14 mouse cellular contexts compared by ENCODE assay signal in genomic region chr12:86850746-86851145, GRCm38 (mm10). TPM values are rescaled to one million over a fixed set of nuclear protein-coding genes. Genes with fewer than 3 reads are reported as not detected.
DNase-seq lines count a peak whose midpoint lies in the region; ATAC-seq and TF ChIP-seq lines count a peak whose summit lies in the region.
"Had no signal": no experiment of that assay in that cellular context is flagged by ENCODE, and none has a peak within 500 bp of the region (broad histone marks: within the 10 kb centered on the region; RNA-seq: fewer than 3 reads in every experiment).

No protein-coding gene starts in this region.

- WGBS in neural tube, embryonic 12.5 days = 87% methylated on average over 5 of the region's 5 CpGs
- 61% methylated on average over 5 of the region's 5 CpGs for WGBS in forebrain, postnatal 0 days
- 84% methylated on average over 5 of the region's 5 CpGs for WGBS in midbrain, embryonic 12.5 days
- WGBS in olfactory bulb, adult 2 months = 60% methylated on average over 5 of the region's 5 CpGs

- no peaks in the 10 kb centered on the region for H3K27me3 ChIP-seq in neural tube, embryonic 12.5 days (replicated peaks)
- H3K27me3 ChIP-seq in forebrain, postnatal 0 days (ENCODE audit: insufficient read depth, low read length) = no peaks in the 10 kb centered on the region
- no peaks in the 10 kb centered on the region for H3K27me3 ChIP-seq in midbrain, embryonic 12.5 days
- H3K27me3 ChIP-seq: lung, embryonic 15.5 days had no signal

- H3K4me2 ChIP-seq in neural tube, embryonic 12.5 days (replicated peaks) = no peak overlapping the region
- no peak overlapping the region for H3K4me2 ChIP-seq in forebrain, postnatal 0 days (ENCODE audit: low read depth)
- H3K4me2 ChIP-seq in midbrain, embryonic 12.5 days (replicated peaks) = 0 out of 2 replicates have a peak overlapping the region, but pooled peaks have one; percentile 2
- H3K4me2 ChIP-seq: lung, embryonic 15.5 days had no signal

- no peak overlapping the region for H3K4me3 ChIP-seq in neural tube, embryonic 12.5 days
- H3K4me3 ChIP-seq in forebrain, postnatal 0 days (ENCODE audit: low read depth, low read length) = no peak overlapping the region
- no peak overlapping the region for H3K4me3 ChIP-seq in midbrain, embryonic 12.5 days
- no peak overlapping the region for H3K4me3 ChIP-seq in olfactory bulb, adult 2 months (ENCODE audit: insufficient read depth, low read depth, low read length)
- H3K4me3 ChIP-seq: lung, embryonic 15.5 days had no signal

- no peak overlapping the region for H3K9ac ChIP-seq in neural tube, embryonic 12.5 days
- no peak overlapping the region for H3K9ac ChIP-seq in forebrain, postnatal 0 days
- no peak overlapping the region for H3K9ac ChIP-seq in midbrain, embryonic 12.5 days (replicated peaks)
- H3K9ac ChIP-seq: lung, embryonic 15.5 days had no signal

- no peak for DNase-seq in neural tube, embryonic 10.5 days (ENCODE audit: extremely low spot score, low spot score)
- no peak for DNase-seq in forebrain, postnatal 0 days
- no peak for DNase-seq in yolk sac, embryonic 10.5 days (ENCODE audit: low spot score)
- DNase-seq in B cell, adult 2 months = no peak
- DNase-seq: adrenal gland, adult 8-10 months; cerebellum, adult 9-10 months; kidney, postnatal 14 days; layer of hippocampus, adult 9-11 months; thymus, adult 2 months had no signal

- peaks cover 21% of the 10 kb centered on the region for H3K4me1 ChIP-seq in neural tube, embryonic 12.5 days
- H3K4me1 ChIP-seq in forebrain, postnatal 0 days (ENCODE audit: insufficient read depth) = peaks cover 19% of the 10 kb centered on the region
- peaks cover 19% of the 10 kb centered on the region for H3K4me1 ChIP-seq in midbrain, embryonic 12.5 days
- H3K4me1 ChIP-seq in olfactory bulb, adult 2 months (ENCODE audit: control insufficient read depth, insufficient read depth, low read length) = peaks cover 17% of the 10 kb centered on the region

- no peaks in the 10 kb centered on the region for H3K36me3 ChIP-seq in neural tube, embryonic 12.5 days
- H3K36me3 ChIP-seq in forebrain, postnatal 0 days (ENCODE audit: insufficient read depth) = no peaks in the 10 kb centered on the region
- H3K36me3 ChIP-seq in midbrain, embryonic 12.5 days = no peaks in the 10 kb centered on the region
- H3K36me3 ChIP-seq: lung, embryonic 15.5 days had no signal

- no peak for TF ChIP-seq CTCF in forebrain, postnatal 0 days (IDR thresholded peaks at IDR 0.05; ENCODE audit: low read depth)
- no peak for TF ChIP-seq CTCF in olfactory bulb, adult 2 months (IDR thresholded peaks at IDR 0.05; ENCODE audit: insufficient read depth, low read depth, low read length)

- no peak overlapping the region for H3K27ac ChIP-seq in neural tube, embryonic 12.5 days
- H3K27ac ChIP-seq in forebrain, postnatal 0 days (ENCODE audit: low read depth, low read length) = peak overlapping the region; percentile 54
- peak overlapping the region; percentile 71 for H3K27ac ChIP-seq in midbrain, embryonic 12.5 days (replicated peaks)
- H3K27ac ChIP-seq in olfactory bulb, adult 2 months (ENCODE audit: insufficient read depth, low read depth, low read length) = 0 out of 2 replicates have a peak overlapping the region, but pooled peaks have one; percentile 56
- H3K27ac ChIP-seq: lung, embryonic 15.5 days had no signal

- ATAC-seq in neural tube, embryonic 12.5 days (ENCODE audit: low FRiP score, low read depth) = 0 out of 2 replicates have a peak, but pooled peaks have one; percentile 22
- no peak for ATAC-seq in forebrain, postnatal 0 days
- no peak for ATAC-seq in midbrain, embryonic 12.5 days (ENCODE audit: low FRiP score, low read depth)
- ATAC-seq: CD4-positive, CD25-positive, alpha-beta regulatory T cell, adult 4 months had no signal

- no peak for TF ChIP-seq POLR2A in olfactory bulb, adult 2 months (IDR thresholded peaks at IDR 0.05; ENCODE audit: insufficient read depth, low read depth, low read length)

- no peaks in the 10 kb centered on the region for H3K9me3 ChIP-seq in neural tube, embryonic 12.5 days
- no peaks in the 10 kb centered on the region for H3K9me3 ChIP-seq in forebrain, postnatal 0 days (ENCODE audit: low read length)
- no peaks in the 10 kb centered on the region for H3K9me3 ChIP-seq in midbrain, embryonic 12.5 days
- H3K9me3 ChIP-seq: lung, embryonic 15.5 days had no signal

RNA-seq across cellular contexts. Expression of gene Irf2bpl, which starts 33.9 kb away (rescaled TPM):
- polyA plus RNA-seq in neural tube, embryonic 12.5 days (2016; fragmentation: Nextera tagmentation; extraction: Ambion mirVana) = 57.2 and 61.9 TPM in 2 replicates
- total RNA-seq in forebrain, postnatal 0 days (2014; rRNA removed) = 134 and 161 TPM in 2 replicates
- polyA plus RNA-seq in forebrain, postnatal 0 days (2015; fragmentation: Nextera tagmentation; extraction: Ambion mirVana) = 86.3 and 95.7 TPM in 2 replicates
- polyA plus RNA-seq in midbrain, embryonic 12.5 days (2016; fragmentation: Nextera tagmentation; extraction: Ambion mirVana) = 74.0 and 76.0 TPM in 2 replicates
- polyA plus RNA-seq in olfactory bulb, adult 2 months (2012; ENCODE audit: insufficient read depth, insufficient read length, low replicate concordance, missing spikeins) = not detected in 2 replicates

Comparison
In these comparisons a context has a peak if more than half of its experiments do, and no peak if none do; other contexts are left out.
1. RNA of gene Irf2bpl, which starts 33.9 kb away (polyA plus RNA-seq): 86.3 to 95.7 TPM in forebrain, postnatal 0 days, 74.0 to 76.0 TPM in midbrain, embryonic 12.5 days and 57.2 to 61.9 TPM in neural tube, embryonic 12.5 days; not detected in olfactory bulb, adult 2 months; every median in the first group is over 10 times any median in the second.